Mouse (Mus musculus): ENCODE measurements around the gene Sf3a2.

DNA sequence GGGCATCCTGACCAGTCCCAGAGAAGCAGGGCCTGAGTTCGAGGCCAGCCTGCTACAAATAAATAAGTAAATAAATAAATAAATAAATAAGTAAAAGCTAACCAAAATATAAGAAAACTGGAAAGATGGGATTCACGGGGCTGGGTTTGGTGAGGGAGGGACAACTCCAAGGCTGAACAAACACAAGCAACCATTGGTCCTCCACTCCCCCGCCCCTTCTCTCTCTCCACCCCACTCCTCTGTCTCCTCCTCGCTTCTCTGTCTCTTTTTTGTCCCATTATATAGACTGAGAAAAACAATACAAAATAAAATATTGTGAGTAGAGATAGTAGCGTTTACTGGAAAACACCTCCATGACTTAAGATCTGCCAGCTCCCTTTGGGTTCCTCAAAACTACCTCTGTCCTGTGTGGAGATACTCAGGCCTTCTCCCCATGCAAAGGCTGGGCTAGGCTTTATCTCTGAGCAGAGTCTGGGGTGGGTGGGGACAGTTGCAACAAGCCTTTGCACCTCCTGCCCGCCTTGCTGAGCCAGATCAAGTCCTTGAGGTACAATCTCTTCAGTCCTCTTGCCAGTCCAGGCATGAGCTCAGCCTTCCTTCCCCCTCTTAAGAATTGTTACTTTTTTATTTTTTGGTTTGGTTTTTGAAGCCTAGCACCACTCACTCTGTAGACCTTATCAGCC is 20.7 kb downstream of the Sf3a2 start:
- TF ChIP-seq POLR2A (IDR thresholded peaks at IDR 0.05; ENCODE audit: low read depth, low read length), result no peak
- TF ChIP-seq CTCF (IDR thresholded peaks at IDR 0.05; ENCODE audit: extremely low read depth, insufficient read length, insufficient replicate concordance, low read depth, low read length), result no peak
